ENCODE assay signal across 30 mouse cellular contexts in genomic region chr5:65781769-65782715, GRCm38 (mm10). TPM values are rescaled to one million over a fixed set of nuclear protein-coding genes. Genes with fewer than 3 reads are reported as not detected.
DNase-seq lines count a peak whose midpoint lies in the region; ATAC-seq lines count a peak whose summit lies in the region.
"Had no signal": no experiment of that assay in that cellular context is flagged by ENCODE, and none has a peak within 500 bp of the region (broad histone marks: within the 10 kb centered on the region; RNA-seq: fewer than 3 reads in every experiment).

No protein-coding gene starts in this region.

- no peak overlapping the region for H3K4me3 ChIP-seq in kidney, embryonic 14.5 days (ENCODE audit: low read length)
- H3K4me3 ChIP-seq: embryonic facial prominence, embryonic 12.5 days; heart, adult 2 months; heart, embryonic 13.5 days; limb, embryonic 10.5 days; limb, embryonic 15.5 days; midbrain, embryonic 10.5 days; myocyte; neural tube, embryonic 12.5 days had no signal

- no peak for DNase-seq in kidney, postnatal 10 days
- peak; percentile 32 for DNase-seq in testis, postnatal 10 days (ENCODE audit: low spot score)
- no peak for DNase-seq in testis, postnatal 14 days (ENCODE audit: low spot score)
- no peak for DNase-seq in left cerebral cortex, adult 18-20 months (ENCODE audit: low spot score in 2 of 2)
- DNase-seq in gastrocnemius, postnatal 10 days: no peak
- no peak for DNase-seq in lung, postnatal 36 days
- DNase-seq: adrenal gland, postnatal 14 days; cerebellum, adult 11-12 months; cerebellum, adult 9-11 months; embryo, embryonic 11 days; gastrocnemius, postnatal 36 days; heart, adult 2 months; heart, postnatal 10 days; kidney, adult 8-10 months; kidney, postnatal 25 days; lung, adult 2 months; lung, postnatal 10 days; right cerebral cortex, postnatal 4 days had no signal

- H3K4me2 ChIP-seq in kidney, embryonic 14.5 days (replicated peaks; ENCODE audit: low read depth, low read length): no peak overlapping the region
- H3K4me2 ChIP-seq: embryonic facial prominence, embryonic 12.5 days; heart, embryonic 13.5 days; hindbrain, embryonic 14.5 days; limb, embryonic 15.5 days; neural tube, embryonic 12.5 days had no signal

- H3K36me3 ChIP-seq in kidney, embryonic 14.5 days (ENCODE audit: control insufficient read depth, insufficient read depth, low read length): peaks cover 41% of the 10 kb centered on the region

- no peak overlapping the region for H3K27ac ChIP-seq in kidney, embryonic 14.5 days (ENCODE audit: low read depth, low read length)
- H3K27ac ChIP-seq: embryonic facial prominence, embryonic 12.5 days; heart, adult 2 months; heart, embryonic 13.5 days; hindbrain, embryonic 14.5 days; limb, embryonic 10.5 days; limb, embryonic 15.5 days; liver, embryonic 14.5 days; midbrain, embryonic 10.5 days; neural tube, embryonic 12.5 days had no signal

- peak; percentile 49; the same call in 1 of the 2 replicates for ATAC-seq in kidney, embryonic 14.5 days (ENCODE audit: low FRiP score, low TSS enrichment)
- peak; percentile 37; the same call in 1 of the 2 replicates for ATAC-seq in megakaryocyte-erythroid progenitor cell, adult 5-6 weeks (replicated peaks; ENCODE audit: low FRiP score, low TSS enrichment, poor library complexity, severe bottlenecking)
- ATAC-seq: forebrain, embryonic 14.5 days had no signal

- no peak overlapping the region for H3K9ac ChIP-seq in kidney, embryonic 14.5 days (ENCODE audit: low read depth, low read length)
- H3K9ac ChIP-seq: embryonic facial prominence, embryonic 12.5 days; heart, embryonic 13.5 days; hindbrain, embryonic 14.5 days; limb, embryonic 15.5 days; liver, embryonic 14.5 days; neural tube, embryonic 12.5 days had no signal

- H3K4me1 ChIP-seq in kidney, embryonic 14.5 days (ENCODE audit: control insufficient read depth, insufficient read depth, low read length): no peaks in the 10 kb centered on the region
- H3K4me1 ChIP-seq: embryonic facial prominence, embryonic 12.5 days; heart, embryonic 13.5 days; limb, embryonic 10.5 days; limb, embryonic 15.5 days; neural tube, embryonic 12.5 days had no signal

- no peaks in the 10 kb centered on the region for H3K27me3 ChIP-seq in kidney, embryonic 14.5 days (ENCODE audit: control insufficient read depth, insufficient read depth, low read length)
- H3K27me3 ChIP-seq: embryonic facial prominence, embryonic 12.5 days; heart, embryonic 13.5 days; limb, embryonic 15.5 days; neural tube, embryonic 12.5 days had no signal

- WGBS in kidney, embryonic 14.5 days: 62% methylated on average over 13 of the region's 13 CpGs

- no peaks in the 10 kb centered on the region for H3K9me3 ChIP-seq in kidney, embryonic 14.5 days (ENCODE audit: control insufficient read depth, low read length)
- H3K9me3 ChIP-seq: embryonic facial prominence, embryonic 12.5 days; heart, embryonic 13.5 days; limb, embryonic 10.5 days; limb, embryonic 15.5 days; midbrain, embryonic 10.5 days; neural tube, embryonic 12.5 days had no signal

RNA-seq across cellular contexts. Expression of gene N4bp2, which starts 18.7 kb away (rescaled TPM):
- polyA plus RNA-seq in kidney, embryonic 14.5 days (2014; fragmentation: Nextera tagmentation; extraction: Ambion mirVana): 34.1 and 57.3 TPM in 2 replicates
- 38.8 and 42.9 TPM in 2 replicates for total RNA-seq in megakaryocyte-erythroid progenitor cell, adult 5-6 weeks (2014; fragmentation: Nextera tagmentation)
- total RNA-seq in megakaryocyte-erythroid progenitor cell, adult 5-6 weeks (2017): 21.0 and 22.4 TPM in 2 replicates
- 1 to 10 TPM; 4.5 to 6.3 TPM for total RNA-seq in left cerebral cortex, adult 18-20 months (2021)
- total RNA-seq in gastrocnemius, postnatal 10 days (2021): 10 to 100 TPM; 23.4 to 30.2 TPM
